Mouse (Mus musculus) R1 (cell line): ENCODE measurements at regions not wholly inside any gene's neighbourhood (a gene's known extent, or its start where the extent isn't known, plus 50 kb on each side); places are given as distances from the start of the nearest gene placed in this dataset.
A peak's percentile ranks its signal among the peaks of the same experiment; 100 is the strongest.

Experiments used
- DNase-seq: peaks from one replicate; pipeline ENCODE4 v3.0.0-alpha.2; 2018; ENCODE audit warnings: low read depth, low spot score

DNA sequence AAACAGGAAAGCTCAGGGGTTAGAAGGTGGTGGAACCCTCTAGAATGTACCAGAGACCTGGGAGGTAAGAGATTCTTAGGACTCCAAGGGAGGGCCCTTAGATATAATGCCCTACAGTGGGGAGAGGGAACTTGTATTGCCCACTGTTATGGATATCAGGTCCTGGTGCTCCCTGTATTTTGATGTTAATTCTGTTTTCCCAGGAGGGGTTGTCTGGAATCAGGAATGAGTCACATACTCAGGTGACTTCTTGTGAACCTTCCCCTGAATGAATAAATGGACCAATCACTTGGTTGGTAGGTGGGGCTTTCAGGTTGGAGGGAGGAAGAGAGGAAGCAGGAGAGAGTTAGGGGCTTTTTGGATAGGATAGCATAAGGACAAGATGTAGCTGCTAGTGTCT lies 533.8 kb upstream of the Htr2c start:
- DNase-seq: peak; percentile 52

DNA sequence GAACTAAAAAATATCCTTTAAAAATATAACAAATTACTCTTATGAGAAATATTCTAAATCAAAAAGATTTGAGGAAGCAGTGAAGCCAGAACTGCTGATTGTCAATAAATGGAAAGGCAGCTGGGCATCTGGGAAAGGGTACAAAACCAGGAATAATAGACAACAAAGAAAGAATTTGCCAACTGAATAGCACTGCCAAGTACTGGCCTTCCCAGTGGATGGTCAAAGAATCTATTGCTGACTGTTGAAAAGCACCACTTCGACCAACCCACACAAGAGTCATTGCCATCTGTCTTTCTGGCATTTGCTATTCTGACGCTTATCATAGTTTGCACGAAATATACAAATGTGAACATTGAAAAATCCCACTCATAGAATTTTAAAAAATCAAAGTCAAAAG lies 502.4 kb upstream of the Htr2c start:
- DNase-seq: no peak

DNA sequence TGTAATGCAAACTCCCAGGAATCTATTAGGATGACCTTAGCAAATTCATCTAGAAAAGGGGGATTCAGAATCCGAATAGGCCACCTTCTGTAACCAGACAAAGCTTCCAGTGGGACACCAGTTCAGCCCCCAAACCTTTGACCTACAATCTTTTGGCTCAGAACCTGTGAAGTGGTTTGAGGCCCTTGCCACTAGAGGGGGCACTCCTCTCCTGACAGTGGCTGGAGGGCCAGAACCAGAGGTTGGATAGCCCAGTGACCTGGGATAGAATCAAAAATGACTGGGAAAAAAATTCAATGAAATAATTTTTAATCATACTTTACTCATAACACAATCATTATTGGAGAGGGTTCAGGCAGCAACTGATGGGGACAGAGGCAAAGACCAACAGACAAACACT lies 484.7 kb upstream of the Htr2c start:
- DNase-seq: peak; percentile 20

DNA sequence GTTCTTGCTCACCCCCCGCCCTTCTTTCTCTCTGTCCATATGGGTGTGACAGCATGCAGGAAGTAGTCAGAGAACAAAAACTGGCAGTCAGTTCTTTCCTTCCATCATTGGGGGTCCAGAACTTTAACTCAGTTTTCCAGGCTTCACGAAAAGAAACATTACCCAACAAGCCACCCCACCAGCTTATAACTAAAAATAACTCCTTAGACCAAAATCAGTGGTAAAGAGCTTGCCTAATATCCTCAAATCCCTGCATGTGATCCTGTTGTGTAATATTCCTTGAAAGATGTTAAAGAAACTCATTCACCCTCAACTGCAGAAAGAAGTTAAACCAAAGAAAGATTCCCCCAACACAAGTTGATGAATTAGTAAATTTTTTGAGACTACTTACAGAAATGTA lies 449.8 kb upstream of the Htr2c start:
- DNase-seq: no peak

DNA sequence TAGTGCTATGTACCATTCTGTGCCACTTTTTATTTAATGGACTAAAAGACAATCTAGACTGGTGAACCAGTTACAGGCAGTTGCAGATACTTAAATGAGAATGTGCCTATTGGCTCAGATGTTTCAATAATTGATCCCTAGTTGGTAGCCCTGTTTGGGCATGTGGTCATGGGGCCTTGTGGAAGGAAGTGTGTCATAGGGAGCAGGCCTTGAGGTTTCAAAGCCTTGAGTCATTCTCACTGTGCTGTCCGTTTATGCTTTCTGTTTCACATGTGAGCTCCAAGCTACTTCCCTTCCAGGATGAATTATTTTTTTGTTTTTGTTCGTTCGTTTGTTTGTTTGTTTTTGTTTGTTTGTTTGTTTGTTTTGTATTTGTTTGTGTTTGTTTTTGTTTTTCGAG lies 449.1 kb upstream of the Htr2c start:
- DNase-seq: no peak

DNA sequence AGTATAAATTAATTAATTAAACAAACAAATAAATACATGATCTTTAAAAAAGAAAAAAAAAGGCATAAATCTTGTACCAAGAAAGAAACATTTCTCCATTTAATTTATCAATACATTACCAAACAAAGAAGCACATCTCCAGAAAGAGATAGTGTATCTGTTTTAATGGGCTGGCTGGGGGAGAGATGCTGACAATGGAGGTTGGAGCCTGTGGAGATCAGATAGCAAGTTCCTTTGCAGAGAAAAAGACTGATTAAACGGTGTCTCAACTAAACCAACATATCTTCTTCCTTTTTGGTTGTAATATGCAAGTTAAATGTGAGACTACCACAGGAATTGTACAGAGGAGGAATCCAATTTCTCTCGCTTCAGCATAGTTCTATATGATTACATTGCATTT lies 433.5 kb upstream of the Htr2c start:
- no peak for DNase-seq

DNA sequence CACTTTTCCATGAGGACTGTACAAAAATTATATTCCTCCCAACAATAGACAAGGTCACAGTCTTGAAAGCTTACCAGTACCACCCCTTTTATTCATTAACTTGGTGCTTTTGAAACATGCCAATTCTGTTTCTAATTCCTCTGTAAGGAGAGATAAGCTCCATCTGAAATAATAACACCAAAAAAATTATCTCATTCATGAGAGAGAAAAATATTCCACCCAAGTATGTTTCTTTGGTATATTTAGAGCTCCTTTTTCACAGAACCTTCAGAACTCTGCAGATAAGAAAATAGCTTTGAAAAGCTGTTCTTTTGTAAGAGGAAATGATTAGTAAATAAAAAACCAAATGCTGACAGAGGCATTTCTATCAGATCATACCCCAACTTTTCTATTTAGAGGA lies 424.5 kb upstream of the Htr2c start:
- no peak for DNase-seq

DNA sequence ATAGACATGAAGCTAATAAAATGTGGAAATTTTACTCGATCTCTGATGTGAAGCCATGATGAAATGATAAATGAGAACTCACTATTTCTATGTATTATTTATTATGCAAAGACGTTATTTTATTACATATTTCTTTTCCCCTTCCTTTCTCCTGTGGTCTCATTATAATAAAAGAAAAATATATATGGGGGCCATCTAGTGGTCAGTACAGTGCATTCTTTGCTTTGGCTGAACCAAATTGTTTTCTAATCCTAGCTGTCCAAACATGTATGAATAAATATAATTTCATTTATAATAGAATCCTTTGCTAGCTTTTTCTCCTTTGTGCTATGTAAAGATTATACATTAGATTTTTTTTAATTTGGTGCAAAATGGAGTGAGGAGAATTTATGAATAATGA lies 403.7 kb upstream of the Htr2c start:
- DNase-seq: no peak
